ENCODE assay signal across 8 mouse cellular contexts in genomic region chr11:60931869-60932481, GRCm38 (mm10). TPM values are rescaled to one million over a fixed set of nuclear protein-coding genes. Genes with fewer than 3 reads are reported as not detected.
DNase-seq lines count a peak whose midpoint lies in the region; ATAC-seq lines count a peak whose summit lies in the region.

Map2k3 (plus strand) TSS chr11:60932033.

- no peaks in the 10 kb centered on the region for H3K9me3 ChIP-seq in hindbrain, embryonic 11.5 days (ENCODE audit: control insufficient read depth, low read length)

- no peaks in the 10 kb centered on the region for H3K27me3 ChIP-seq in hindbrain, embryonic 11.5 days (ENCODE audit: control insufficient read depth, insufficient read depth, low read length)

- ATAC-seq in hindbrain, embryonic 11.5 days (ENCODE audit: low FRiP score), result peak; percentile 94

- H3K4me1 ChIP-seq in hindbrain, embryonic 11.5 days (replicated peaks; ENCODE audit: control insufficient read depth, insufficient read depth, low read length), result peaks cover 7% of the 10 kb centered on the region

- no peaks in the 10 kb centered on the region for H3K36me3 ChIP-seq in hindbrain, embryonic 11.5 days (ENCODE audit: control insufficient read depth, insufficient read depth, low read length)

- peak within 1 kb of the TSS; percentile 79 for H3K9ac ChIP-seq in hindbrain, embryonic 11.5 days (ENCODE audit: low read depth, low read length)

- peak within 1 kb of the TSS; percentile 81 for H3K4me2 ChIP-seq in hindbrain, embryonic 11.5 days (replicated peaks; ENCODE audit: low read depth, low read length)

- H3K4me3 ChIP-seq in hindbrain, embryonic 11.5 days (ENCODE audit: low read depth, low read length), result peak within 1 kb of the TSS; percentile 69

- peak within 1 kb of the TSS; percentile 7; the same call in 1 of the 2 replicates for H3K27ac ChIP-seq in hindbrain, embryonic 11.5 days (ENCODE audit: low read depth, low read length)

- peak; percentile 94 for DNase-seq in MN1 (ENCODE audit: low spot score)
- peak; percentile 96 for DNase-seq in cerebellum, adult 9-10 months
- peak; percentile 93 to 97 for DNase-seq in frontal cortex, adult 2 months (ENCODE audit: extremely low spot score in 1 of 2, low spot score in 1 of 2)
- peak; percentile 96 for DNase-seq in hindbrain, embryonic 11.5 days (ENCODE audit: low spot score)
- peak; percentile 91 to 95 for DNase-seq in layer of hippocampus, postnatal 10 days (ENCODE audit: low spot score in 2 of 2)
- DNase-seq in lung, postnatal 10 days, result peak; percentile 99
- peak; percentile 95 for DNase-seq in ovary, postnatal 36 days (ENCODE audit: low spot score)
- peak; percentile 93 for DNase-seq in thymus, postnatal 25 days

- WGBS in hindbrain, embryonic 11.5 days, result under 1% methylated on average over 59 of the region's 59 CpGs

RNA-seq across cellular contexts. Expression of gene Map2k3, which starts in this region (rescaled TPM):
- 17.3 and 18.1 TPM in 2 replicates for polyA plus RNA-seq in frontal cortex, adult 2 months (2012; rRNA removed)
- polyA plus RNA-seq in hindbrain, embryonic 11.5 days (2014; fragmentation: Nextera tagmentation; extraction: Ambion mirVana), result 37.6 and 39.8 TPM in 2 replicates
- total RNA-seq in layer of hippocampus, postnatal 10 days (2021), result 10 to 100 TPM; 15.9 to 16.6 TPM

Comparison
In these comparisons a context has a peak if more than half of its experiments do, and no peak if none do; other contexts are left out.
1. Peak in every context shown above with its lines: DNase-seq, ATAC-seq, H3K4me3 ChIP-seq and H3K27ac ChIP-seq.